Mouse (Mus musculus) urinary bladder, postnatal 10 days (tissue): Measurements from ENCODE around the gene Gm20388.

ENCODE experiments used
- DNase-seq: peaks from one replicate; pipeline ENCODE4 v3.0.0; 2022; ENCODE audit warnings: low spot score

Gene Gm20388

GRCm38 (mm10) chr8:120895009-120895408 is 984.4 kb downstream of the Gm20388 start:
- DNase-seq: no peak

- no peak for DNase-seq
Observed at GRCm38 (mm10) chr8:120895600-120895999, 985.0 kb downstream of the Gm20388 start.

- DNase-seq: no peak
Observed at GRCm38 (mm10) chr8:120896203-120896602, 985.6 kb downstream of the Gm20388 start.

GRCm38 (mm10) chr8:120898008-120898407 is 987.4 kb downstream of the Gm20388 start:
- no peak for DNase-seq

- no peak for DNase-seq
Observed at GRCm38 (mm10) chr8:120898828-120899407, 988.3 kb downstream of the Gm20388 start.

- no peak for DNase-seq
Observed at GRCm38 (mm10) chr8:120902346-120902745, 991.7 kb downstream of the Gm20388 start.

- DNase-seq: no peak
Observed at GRCm38 (mm10) chr8:120907671-120908070, 997.0 kb downstream of the Gm20388 start.

GRCm38 (mm10) chr8:120910936-120911335 is 1000.3 kb downstream of the Gm20388 start:
- DNase-seq: no peak

GRCm38 (mm10) chr8:120912463-120912862 is 1001.8 kb downstream of the Gm20388 start:
- DNase-seq: no peak

GRCm38 (mm10) chr8:120916831-120917435 is 1006.3 kb downstream of the Gm20388 start:
- DNase-seq: no peak

- no peak for DNase-seq
Observed at GRCm38 (mm10) chr8:120920527-120920926, 1009.9 kb downstream of the Gm20388 start.

- DNase-seq: no peak
Observed at GRCm38 (mm10) chr8:120926201-120926600, 1015.6 kb downstream of the Gm20388 start.

GRCm38 (mm10) chr8:120928082-120928481 is 1017.4 kb downstream of the Gm20388 start:
- no peak for DNase-seq

- DNase-seq: no peak
Observed at GRCm38 (mm10) chr8:120934596-120934995, 1024.0 kb downstream of the Gm20388 start.

- no peak for DNase-seq
Observed at GRCm38 (mm10) chr8:120936685-120937084, 1026.0 kb downstream of the Gm20388 start.

- no peak for DNase-seq
Observed at GRCm38 (mm10) chr8:120937474-120937873, 1026.8 kb downstream of the Gm20388 start.

- DNase-seq: no peak
Observed at GRCm38 (mm10) chr8:120940287-120940686, 1029.6 kb downstream of the Gm20388 start.

- no peak for DNase-seq
Observed at GRCm38 (mm10) chr8:120947240-120947639, 1036.6 kb downstream of the Gm20388 start.

GRCm38 (mm10) chr8:120948050-120948595 is 1037.5 kb downstream of the Gm20388 start:
- no peak for DNase-seq

GRCm38 (mm10) chr8:120948620-120949491 is 1038.2 kb downstream of the Gm20388 start:
- DNase-seq: no peak

GRCm38 (mm10) chr8:120950674-120951218 is 1040.1 kb downstream of the Gm20388 start:
- DNase-seq: no peak

GRCm38 (mm10) chr8:120959470-120959891 is 1048.8 kb downstream of the Gm20388 start:
- no peak for DNase-seq
